Mouse (Mus musculus): ENCODE results near the gene Rbm24. TPM values are rescaled to one million over a fixed set of nuclear protein-coding genes. Genes with fewer than 3 reads are reported as not detected.

Rbm24 gene
- 100 to 1,000 TPM; 145 to 185 TPM for total RNA-seq (2021)
- long read RNA-seq, experiment 1, transcript Rbm24-203 (3 exons, 391 nt): minor isoform, 5 of 235 reads
- long read RNA-seq, experiment 1, transcript Rbm24-201 (4 exons, 3,086 nt): major isoform, 183 of 235 reads
- long read RNA-seq, experiment 1, partial matches to known transcripts: 30 of 235 reads
- long read RNA-seq, experiment 1, other reads (novel, unspliced or antisense): 17 of 235 reads
- long read RNA-seq, experiment 2, transcript Rbm24-203 (3 exons, 391 nt): minor isoform, 8 of 257 reads
- long read RNA-seq, experiment 2, transcript Rbm24-201 (4 exons, 3,086 nt): major isoform, 198 of 257 reads
- long read RNA-seq, experiment 2, partial matches to known transcripts: 5 of 257 reads
- long read RNA-seq, experiment 2, other reads (novel, unspliced or antisense): 45 of 257 reads

DNA sequence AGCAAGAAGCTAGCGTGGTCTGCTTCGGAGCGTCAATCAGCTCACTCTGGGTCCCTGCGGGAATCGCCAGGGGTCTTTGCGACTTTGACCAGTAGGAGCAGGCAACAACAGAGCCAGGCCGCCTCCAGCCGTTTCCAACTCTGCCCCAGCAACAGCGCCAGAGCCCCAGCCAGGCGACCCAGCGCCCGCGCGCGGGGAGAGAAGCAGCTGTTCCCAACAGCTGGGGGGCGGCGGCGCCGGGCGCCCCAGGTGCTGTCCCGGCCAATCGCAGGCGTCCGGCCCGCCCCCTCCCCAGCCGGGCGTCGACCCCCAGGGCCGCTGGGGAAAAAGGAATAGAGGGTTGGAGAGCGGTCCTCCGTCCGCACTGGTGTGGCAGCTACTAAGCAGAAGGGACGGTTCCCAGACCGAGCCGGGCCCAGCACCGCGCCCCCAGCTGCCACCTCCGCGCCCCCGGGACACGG lies at the start of gene Rbm24:
Gene Rbm24 (plus strand): TSS at position 294 of the 461 bp plus-strand sequence.
- intact Hi-C loops (cut with DNase I; ENCODE audit: low total_unique reads): no loop called here

GRCm38 (mm10) chr13:46372884-46373283 lies 45.4 kb upstream of the Rbm24 start:
- intact Hi-C loops (cut with DNase I; ENCODE audit: low total_unique reads): no loop called here
- DNase-seq: no peak

More for the DNA sequence above, at the start of gene Rbm24:
- DNase-seq: peak; percentile 84

DNA sequence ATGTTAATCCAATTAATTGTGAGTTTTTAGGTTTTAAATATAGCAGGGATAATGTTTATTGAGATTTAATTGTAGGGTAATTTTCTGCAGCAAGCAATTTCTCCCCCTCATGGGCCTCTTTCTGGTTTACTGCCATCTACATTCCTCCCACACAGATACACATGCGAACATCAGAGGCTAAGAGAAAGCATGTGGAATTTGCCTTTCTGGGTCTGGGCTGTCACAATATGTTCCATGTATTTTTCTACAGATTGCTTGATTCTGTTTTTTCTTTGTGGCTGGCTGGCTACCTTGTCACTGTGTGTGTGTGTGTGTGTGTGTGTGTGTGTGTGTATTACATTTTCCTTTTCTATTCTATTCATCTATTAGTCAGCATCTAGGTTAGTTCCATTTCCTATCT lies 42.9 kb upstream of the Rbm24 start:
- intact Hi-C loops (cut with DNase I; ENCODE audit: low total_unique reads): no loop called here
- DNase-seq: no peak

DNA sequence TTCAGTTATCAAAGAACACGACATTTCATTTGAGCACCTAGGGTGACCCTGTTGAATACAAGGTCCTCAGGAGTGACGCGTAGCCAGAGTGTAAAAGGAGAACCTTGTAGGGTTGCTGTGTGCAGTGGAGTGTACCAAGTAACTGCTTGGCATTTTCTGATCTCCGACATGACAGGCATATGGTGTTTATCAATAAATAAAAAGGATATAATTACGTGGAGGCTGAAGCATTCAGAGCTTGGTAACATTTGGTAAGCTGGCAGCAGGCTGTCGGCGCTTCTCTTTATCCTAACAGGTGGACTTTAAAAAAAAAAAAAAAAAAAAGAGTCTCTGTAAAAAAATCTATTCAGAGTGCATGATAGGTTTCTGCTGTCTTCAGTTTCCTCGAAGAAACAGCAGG lies 30.8 kb upstream of the Rbm24 start:
- no peak for DNase-seq
- intact Hi-C loops (cut with DNase I; ENCODE audit: low total_unique reads): no loop called here

DNA sequence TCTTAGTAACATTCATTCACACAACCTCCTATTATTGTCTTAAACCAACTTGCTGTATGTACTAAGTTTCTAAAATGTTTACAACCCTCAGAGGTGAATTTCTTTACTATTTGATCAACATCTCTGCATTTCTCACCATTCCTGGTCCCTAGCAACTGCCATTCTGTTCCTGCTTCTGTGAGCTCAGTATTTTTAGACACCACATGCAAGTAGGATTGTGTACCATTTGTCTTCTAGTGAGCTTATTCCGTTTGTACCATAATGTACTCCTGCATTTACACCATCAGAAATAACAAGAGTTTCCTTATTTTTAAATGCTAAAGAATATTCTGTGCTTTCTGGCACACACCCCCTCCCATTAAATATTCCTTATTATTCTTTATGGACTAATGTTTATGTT lies 26.6 kb upstream of the Rbm24 start:
- no peak for DNase-seq
- intact Hi-C loops (cut with DNase I; ENCODE audit: low total_unique reads): loop anchor here (5.0 kb wide), 1 partner anchor 694 kb away; no protein-coding TSS in a partner anchor

DNA sequence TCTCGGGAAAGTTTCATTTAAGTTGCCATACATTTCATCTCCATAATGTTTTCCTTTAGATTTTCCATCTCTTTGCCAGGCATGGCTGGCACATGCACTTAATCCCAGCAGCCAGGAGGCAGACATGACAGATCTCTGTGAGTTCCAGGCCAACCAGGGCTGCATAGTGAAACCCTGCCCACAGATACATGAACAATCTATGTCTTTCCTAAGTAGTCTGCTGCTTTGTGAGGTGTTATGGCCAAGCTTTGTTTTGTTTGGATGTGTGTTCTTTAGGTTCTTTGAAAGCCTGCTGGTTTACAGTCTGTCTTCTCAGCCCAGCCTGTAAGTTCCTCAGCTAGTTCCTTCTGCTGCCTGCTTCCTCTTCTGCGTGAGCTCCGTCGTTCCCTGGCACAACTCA lies 25.3 kb upstream of the Rbm24 start:
- DNase-seq: no peak
- intact Hi-C loops (cut with DNase I; ENCODE audit: low total_unique reads): loop anchor here (5.0 kb wide), 1 partner anchor 696 kb away; no protein-coding TSS in a partner anchor

GRCm38 (mm10) chr13:46393936-46394335 lies 24.3 kb upstream of the Rbm24 start:
- intact Hi-C loops (cut with DNase I; ENCODE audit: low total_unique reads): loop anchor here (5.0 kb wide), 1 partner anchor 697 kb away; no protein-coding TSS in a partner anchor
- no peak for DNase-seq

GRCm38 (mm10) chr13:46397235-46397634 lies 21.0 kb upstream of the Rbm24 start:
- intact Hi-C loops (cut with DNase I; ENCODE audit: low total_unique reads): no loop called here
- no peak for DNase-seq

GRCm38 (mm10) chr13:46407151-46407550 lies 11.1 kb upstream of the Rbm24 start:
- intact Hi-C loops (cut with DNase I; ENCODE audit: low total_unique reads): no loop called here
- no peak for DNase-seq

- DNase-seq: no peak
- intact Hi-C loops (cut with DNase I; ENCODE audit: low total_unique reads): no loop called here
These were observed 6.0 kb upstream of the Rbm24 start for GRCm38 (mm10) chr13:46412247-46412646.

DNA sequence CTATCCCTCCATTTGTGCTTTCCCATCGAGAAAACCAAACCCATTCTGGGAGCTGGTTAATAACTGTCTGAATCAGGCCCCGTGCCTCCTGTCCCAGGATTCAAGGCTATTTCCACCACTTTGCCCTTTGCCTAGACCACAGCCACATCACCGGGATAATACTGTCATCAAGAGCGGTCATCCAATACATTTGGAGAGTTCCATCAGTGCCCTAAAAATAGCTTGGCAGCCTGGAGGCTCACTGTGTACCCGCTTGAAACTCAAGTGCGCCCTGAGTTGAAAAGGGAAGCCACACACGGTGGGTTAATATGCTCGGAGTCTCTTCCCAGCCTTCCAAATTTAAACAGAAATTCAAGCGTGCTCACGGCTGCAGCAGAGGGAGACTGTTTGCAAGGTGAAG lies 4.6 kb upstream of the Rbm24 start:
- intact Hi-C loops (cut with DNase I; ENCODE audit: low total_unique reads): no loop called here
- peak; percentile 38 for DNase-seq

DNA sequence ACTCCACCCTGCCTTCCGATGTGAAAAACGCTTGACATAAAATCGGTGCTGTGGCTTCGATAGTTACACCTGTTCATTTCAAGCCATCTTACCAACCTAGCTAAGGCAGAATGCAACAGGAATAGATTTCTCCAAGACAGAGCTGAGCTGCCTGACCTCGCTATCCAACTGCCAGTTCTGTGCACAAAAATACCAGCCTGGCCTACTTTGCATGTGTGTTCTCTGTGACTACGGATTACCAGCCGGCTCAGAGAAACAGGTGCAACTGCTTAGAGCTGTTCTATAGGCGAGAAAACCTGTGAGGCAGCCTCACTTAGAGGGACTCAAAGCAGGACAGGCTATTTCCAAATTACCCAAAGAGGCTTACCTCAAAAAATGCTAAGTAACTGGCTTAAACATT lies 4.2 kb upstream of the Rbm24 start:
- intact Hi-C loops (cut with DNase I; ENCODE audit: low total_unique reads): no loop called here
- DNase-seq: no peak

GRCm38 (mm10) chr13:46416021-46416420 lies 2.2 kb upstream of the Rbm24 start:
- intact Hi-C loops (cut with DNase I; ENCODE audit: low total_unique reads): no loop called here
- no peak for DNase-seq

DNA sequence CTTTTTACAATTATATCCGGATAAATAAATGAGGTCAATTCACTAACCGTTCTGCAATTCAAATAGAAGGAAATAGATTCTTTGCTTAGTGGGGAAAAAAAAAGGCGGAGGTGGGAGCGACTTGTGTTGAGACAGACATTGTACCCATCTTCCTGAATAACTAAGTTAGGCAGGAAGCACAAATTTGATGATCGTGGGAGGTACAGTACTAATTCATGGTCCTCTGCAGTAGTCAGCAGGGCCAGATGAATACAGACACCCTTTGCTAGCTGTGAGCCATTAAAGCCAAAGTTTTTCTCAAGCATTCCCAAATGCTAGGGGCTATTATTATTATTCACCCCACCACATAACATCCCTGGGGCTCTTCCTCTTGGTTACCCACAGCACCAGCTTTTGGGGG lies 640 bp upstream of the Rbm24 start:
- no peak for DNase-seq
- intact Hi-C loops (cut with DNase I; ENCODE audit: low total_unique reads): no loop called here

DNA sequence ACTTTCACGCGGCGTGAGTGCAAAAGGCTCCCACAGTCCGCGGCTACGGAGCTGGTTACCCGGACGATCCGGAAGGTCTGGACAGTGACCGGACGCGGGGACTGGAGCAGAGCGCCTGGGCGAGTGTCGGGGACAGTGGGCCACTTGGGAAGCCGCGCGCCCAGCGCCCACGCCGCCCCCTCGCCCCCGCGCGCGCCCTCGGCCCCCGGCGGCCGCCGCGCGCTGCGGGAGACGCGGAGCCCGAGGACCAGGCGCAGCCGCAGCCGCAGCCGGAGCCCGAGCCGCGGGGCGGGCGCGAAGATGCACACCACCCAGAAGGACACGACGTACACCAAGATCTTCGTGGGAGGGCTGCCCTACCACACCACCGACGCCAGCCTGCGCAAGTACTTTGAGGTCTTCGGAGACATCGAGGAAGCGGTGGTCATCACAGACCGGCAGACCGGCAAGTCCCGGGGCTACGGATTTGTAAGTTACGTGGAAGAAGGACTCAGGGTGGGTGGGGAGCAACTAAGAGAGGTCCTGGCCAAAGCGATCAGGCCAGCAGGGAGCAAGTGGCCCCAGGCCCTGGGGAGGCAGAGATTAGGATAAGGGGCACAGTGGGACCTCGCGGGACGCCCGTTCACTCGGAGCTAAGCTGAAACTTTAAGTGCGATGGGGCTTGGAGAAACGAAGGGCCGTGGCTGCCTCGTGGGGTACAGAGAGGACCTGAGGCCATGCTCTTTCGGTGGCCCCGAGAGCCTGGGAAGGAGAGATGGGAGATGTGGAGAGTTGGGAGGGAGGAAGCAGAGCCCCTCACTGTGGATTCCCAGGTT lies 704 bp downstream of the Rbm24 start:
- peak; percentile 30 for DNase-seq

GRCm38 (mm10) chr13:46419648-46420047 lies 1.4 kb downstream of the Rbm24 start:
- no peak for DNase-seq
- intact Hi-C loops (cut with DNase I; ENCODE audit: low total_unique reads): no loop called here

More for the DNA sequence above, 704 bp downstream of the Rbm24 start:
- intact Hi-C loops (cut with DNase I; ENCODE audit: low total_unique reads): no loop called here

DNA sequence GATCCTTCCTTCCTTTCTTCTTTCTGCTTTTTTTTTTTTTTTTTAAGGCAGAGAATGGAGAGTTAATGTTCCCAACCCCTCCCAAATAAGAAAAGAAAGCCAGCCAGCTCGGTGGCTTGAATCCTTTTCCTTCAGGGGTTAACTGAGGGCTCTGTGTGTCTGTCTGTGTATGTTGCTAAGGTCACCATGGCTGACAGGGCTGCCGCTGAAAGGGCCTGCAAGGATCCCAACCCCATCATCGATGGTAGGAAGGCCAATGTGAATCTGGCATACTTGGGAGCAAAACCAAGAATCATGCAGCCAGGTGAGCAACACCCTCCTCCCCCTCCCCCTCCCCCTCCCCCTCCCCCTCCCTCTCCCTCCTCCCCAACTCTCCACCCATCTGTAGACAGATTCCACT lies 1.9 kb downstream of the Rbm24 start:
- DNase-seq: no peak
- intact Hi-C loops (cut with DNase I; ENCODE audit: low total_unique reads): no loop called here

DNA sequence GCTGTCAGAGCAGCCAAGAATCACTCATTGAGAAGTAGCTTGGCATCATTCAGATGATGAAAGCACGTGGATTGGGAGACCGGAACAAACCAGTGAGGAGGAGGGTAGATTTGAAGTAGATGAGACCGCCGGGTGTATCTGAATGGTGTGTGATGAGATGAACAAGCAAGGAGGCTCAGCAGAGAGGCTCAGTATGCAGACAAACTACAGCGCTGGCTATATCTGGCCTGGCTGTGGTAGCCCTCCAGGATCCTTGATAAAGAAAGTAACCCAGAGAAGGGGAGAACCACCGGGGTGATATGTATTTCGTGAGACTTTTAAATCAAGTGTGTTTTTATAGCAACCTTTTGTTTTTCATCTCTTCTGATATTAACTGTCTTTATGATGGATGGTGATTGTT lies 5.6 kb downstream of the Rbm24 start:
- no peak for DNase-seq
- intact Hi-C loops (cut with DNase I; ENCODE audit: low total_unique reads): no loop called here

DNA sequence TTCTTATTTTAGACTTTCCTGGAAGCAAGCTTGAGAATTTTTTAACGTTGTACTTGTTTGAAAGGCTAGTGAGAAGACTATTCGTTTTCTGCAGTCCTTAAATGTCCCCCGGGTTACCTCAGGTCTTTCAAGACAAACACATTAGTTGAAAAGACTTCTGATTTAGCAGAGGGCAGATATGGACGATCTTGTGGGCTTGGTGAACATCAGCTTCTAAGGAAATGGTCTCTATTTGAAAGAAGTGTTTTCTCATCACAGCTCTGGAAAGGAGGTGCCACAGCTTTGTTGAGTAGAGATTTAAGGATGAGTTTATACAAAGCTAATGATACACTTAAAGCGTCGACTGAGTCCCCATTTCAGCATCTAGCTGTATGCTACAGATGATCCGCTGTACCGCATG lies 6.1 kb downstream of the Rbm24 start:
- intact Hi-C loops (cut with DNase I; ENCODE audit: low total_unique reads): no loop called here

GRCm38 (mm10) chr13:46426651-46427269 lies 8.5 kb downstream of the Rbm24 start:
- DNase-seq: peak; percentile 52
- intact Hi-C loops (cut with DNase I; ENCODE audit: low total_unique reads): no loop called here

More for the DNA sequence above, 6.1 kb downstream of the Rbm24 start:
- DNase-seq: no peak

All from gastrocnemius, postnatal 14 days (tissue).